Mouse (Mus musculus) C2C12 (cell line): ENCODE results near the gene Ssh3.
"Not testable (repeated sequence)": the region's sequence is repeated elsewhere in the genome, so short reads cannot be mapped to it uniquely, and the experiment has no call there.

ENCODE experiments used
- CEBPB ChIP-seq: IDR thresholded peaks from one replicate; pipeline ENCODE4 v1.6.1; 2011; ENCODE audit warnings: low read depth, mild to moderate bottlenecking, control low read depth, moderate library complexity
- CTCF ChIP-seq: IDR thresholded peaks from one replicate; pipeline ENCODE4 v1.5.1; 2011; ENCODE audit not compliant: control insufficient read depth, insufficient read depth, insufficient read length
- MAX ChIP-seq: IDR thresholded peaks from one replicate; pipeline ENCODE4 v1.6.1; 2011; ENCODE audit warnings: mild to moderate bottlenecking, control low read depth
- MYOG ChIP-seq: IDR thresholded peaks from one replicate; pipeline ENCODE4 v1.6.1; 2011; ENCODE audit not compliant: control insufficient read depth, insufficient read length; ENCODE audit errors: extremely low read depth

- not testable (repeated sequence) for TF ChIP-seq CTCF, MYOG, CEBPB, MAX
These were observed 20.3 kb downstream of the Ssh3 start for GRCm38 (mm10) chr19:4248683-4249082.
